Mouse (Mus musculus) myocyte (in vitro differentiated cells): ENCODE results near the gene Nup107.

ENCODE experiments used
- MAX ChIP-seq: IDR thresholded peaks from one replicate; pipeline ENCODE4 v1.6.1; 2011; ENCODE audit warnings: low read depth, mild to moderate bottlenecking, control low read depth
- MYOD1 ChIP-seq, 3 experiments: IDR thresholded peaks; one replicate each; pipeline ENCODE4 v1.6.1; 2011; ENCODE audit warnings: control low read depth in 2 of 3, low read depth in 2 of 3, mild to moderate bottlenecking in 2 of 3, moderate library complexity in 1 of 3; ENCODE audit not compliant: insufficient read length in 2 of 3, control insufficient read depth in 1 of 3
- POLR2A ChIP-seq: IDR thresholded peaks from one replicate; pipeline ENCODE4 v1.6.1; 2011; ENCODE audit warnings: low read depth, mild to moderate bottlenecking, control low read depth, moderate library complexity; ENCODE audit not compliant: insufficient read length
- POLR2AphosphoS2 ChIP-seq: IDR thresholded peaks from one replicate; pipeline ENCODE4 v1.6.1; 2011; ENCODE audit warnings: low read depth, control low read depth; ENCODE audit not compliant: insufficient read length
- TCF12 ChIP-seq: IDR thresholded peaks from one replicate; pipeline ENCODE4 v1.6.1; 2011; ENCODE audit warnings: mild to moderate bottlenecking, control low read depth; ENCODE audit not compliant: poor library complexity, insufficient read depth, severe bottlenecking
- USF1 ChIP-seq: IDR thresholded peaks from one replicate; pipeline ENCODE4 v1.6.1; 2011; ENCODE audit warnings: low read depth, mild to moderate bottlenecking, control low read depth, moderate library complexity

- TF ChIP-seq POLR2A = no peak
- TF ChIP-seq MAX = no peak
- TF ChIP-seq MYOD1 (IDR thresholded peaks at IDR 0.05; ENCODE audit: control insufficient read depth in 1 of 3, insufficient read length in 2 of 3, low read depth in 2 of 3) = no peak
- TF ChIP-seq TCF12 = no peak
- TF ChIP-seq POLR2AphosphoS2 = no peak
- TF ChIP-seq USF1 = no peak
Observed at GRCm38 (mm10) chr10:117748276-117749049, 44.0 kb downstream of the Nup107 start.
